Mouse (Mus musculus) stomach, postnatal 0 days (tissue): ENCODE results near the gene Mllt6. TPM values are rescaled to one million over a fixed set of nuclear protein-coding genes. Genes with fewer than 3 reads are reported as not detected.
A peak's percentile ranks its signal among the peaks of the same experiment; 100 is the strongest.
"Not testable (repeated sequence)": the region's sequence is repeated elsewhere in the genome, so short reads cannot be mapped to it uniquely, and the experiment has no call there.

ENCODE experiments used
- ATAC-seq: fragments of 200-750 bp; cut with Nextera tagmentation; 2 replicates; pipeline ENCODE4 v1.8.0; 2017; ENCODE audit not compliant: low FRiP score, low TSS enrichment
- DNase-seq: peaks from one replicate; pipeline ENCODE4 v3.0.0-alpha.2; 2016; ENCODE audit warnings: low spot score
- H3K27ac ChIP-seq: fragments of 300-500 bp; sonication (generic); replicated peaks from 2 replicates; pipeline ENCODE4 v1.5.1; 2014; ENCODE audit warnings: mild to moderate bottlenecking, control low read depth
- H3K27me3 ChIP-seq: fragments of 300-500 bp; sonication (generic); 2 replicates; pipeline ENCODE4 v1.6.1; 2014; ENCODE audit warnings: low read length; ENCODE audit not compliant: control insufficient read depth, insufficient read depth
- H3K36me3 ChIP-seq: fragments of 300-500 bp; sonication (generic); 2 replicates; pipeline ENCODE4 v1.6.1; 2014; ENCODE audit warnings: low read length, mixed read lengths; ENCODE audit not compliant: control insufficient read depth, insufficient read depth
- H3K4me1 ChIP-seq: fragments of 300-500 bp; sonication (generic); replicated peaks from 2 replicates; pipeline ENCODE4 v1.6.1; 2014; ENCODE audit warnings: antibody characterized with exemption; ENCODE audit not compliant: control insufficient read depth, insufficient read depth
- H3K4me2 ChIP-seq: fragments of 300-500 bp; sonication (generic); replicated peaks from 2 replicates; pipeline ENCODE4 v1.6.1; 2014; ENCODE audit warnings: low read depth, mild to moderate bottlenecking, control low read depth, moderate library complexity
- H3K4me3 ChIP-seq: fragments of 300-500 bp; sonication (generic); 2 replicates; pipeline ENCODE4 v1.5.1; 2014; ENCODE audit warnings: low read depth, low read length, control low read depth
- H3K9ac ChIP-seq: fragments of 300-500 bp; sonication (generic); 2 replicates; pipeline ENCODE4 v1.6.1; 2014; ENCODE audit warnings: mild to moderate bottlenecking, low read length, control low read depth, mixed read lengths
- H3K9me3 ChIP-seq: fragments of 300-500 bp; sonication (generic); 2 replicates; pipeline ENCODE4 v1.6.1; 2016; ENCODE audit warnings: low read length; ENCODE audit not compliant: control insufficient read depth
- CTCF ChIP-seq: IDR thresholded peaks from 2 replicates; pipeline ENCODE4 v1.5.1; 2016; ENCODE audit warnings: antibody characterized with exemption, low read depth, mild to moderate bottlenecking, moderate library complexity
- EP300 ChIP-seq: optimal IDR thresholded peaks from 2 replicates; pipeline ENCODE3; 2016; ENCODE audit warnings: antibody characterized with exemption
- WGBS: fragments of 180-500 bp; shearing (Covaris S2); extraction: QIAGEN DNeasy Blood & Tissue Kit; methylation state at CpG from one replicate; pipeline ENCODE4 v1.1.7; 2014; 5-methylcytosine and 5-hydroxymethylcytosine counted together
- polyA plus RNA-seq: library from polyadenylated mRNA; unstranded; fragments of >200 nt; fragmentation: Nextera tagmentation; extraction: Ambion mirVana; gene quantifications from 2 replicates; pipeline ENCODE4 v1.2.1, GENCODE M21; 2015

The Mllt6 gene
- polyA plus RNA-seq, 1 experiment from 2014 or later = 1.1 TPM

DNA sequence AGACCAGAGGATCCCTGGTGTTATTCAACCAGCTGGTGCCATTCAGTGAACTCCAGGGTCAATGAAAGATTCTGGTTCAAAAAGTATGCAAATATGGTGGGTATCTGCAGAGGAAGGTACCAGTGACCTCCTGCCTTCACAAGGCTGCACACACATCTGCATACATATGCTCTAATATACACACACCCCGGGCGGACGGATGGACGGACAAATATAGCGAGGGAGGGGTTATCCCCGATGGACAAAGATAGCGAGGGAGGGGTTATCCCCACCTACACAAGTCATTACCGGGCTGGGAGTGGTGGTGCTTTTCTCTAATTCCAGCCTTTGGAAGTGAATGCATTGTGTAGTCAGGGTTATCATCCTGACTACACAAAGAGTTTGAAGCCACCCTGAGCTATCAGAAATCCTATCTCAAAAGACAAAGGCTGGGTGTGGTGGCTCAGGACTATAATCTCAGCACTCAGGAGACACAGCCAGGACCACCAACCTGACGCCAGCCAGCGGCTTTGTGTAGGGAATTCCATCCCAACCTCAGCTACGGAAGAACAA, 27.7 kb upstream of the Mllt6 start:
- WGBS = 44% methylated on average over 11 of the region's 11 CpGs

DNA sequence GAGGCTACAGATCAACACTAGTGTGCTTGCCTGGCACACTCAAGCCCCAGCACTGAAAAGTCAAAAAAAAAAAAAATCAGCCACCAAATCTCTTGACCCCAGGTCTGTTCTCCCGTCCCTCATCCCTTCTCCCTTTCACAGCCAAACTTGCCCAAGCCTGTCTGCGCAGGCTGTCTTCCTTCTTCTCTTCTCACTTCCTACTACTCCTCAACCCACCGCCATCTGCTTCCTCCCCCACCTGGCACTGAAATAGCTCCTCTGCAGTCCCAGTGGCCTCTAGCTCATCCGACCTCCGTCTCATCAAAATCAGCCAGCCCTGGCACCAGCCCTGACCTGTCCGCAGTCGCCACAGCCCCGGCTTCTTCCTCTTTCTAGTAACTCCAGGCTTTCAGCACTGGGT, 21.5 kb upstream of the Mllt6 start:
- Histone ChIP-seq H3K4me1 (no peaks in the 10 kb centered on the region), H3K9me3 (no peaks in the 10 kb centered on the region), H3K4me3 (no peak overlapping the region), H3K27ac (no peak overlapping the region), H3K4me2 (no peak overlapping the region), H3K36me3 (no peaks in the 10 kb centered on the region), H3K9ac (no peak overlapping the region), H3K27me3 (no peaks in the 10 kb centered on the region)
- DNase-seq (peak; percentile 11), ATAC-seq (no peak)
- WGBS = 44% methylated on average over 8 of the region's 8 CpGs
- no peak for TF ChIP-seq CTCF
- TF ChIP-seq EP300 = no peak

More for the DNA sequence above, 27.7 kb upstream of the Mllt6 start:
- Histone ChIP-seq H3K4me2 (no peak overlapping the region), H3K4me1 (no peaks in the 10 kb centered on the region), H3K4me3 (no peak overlapping the region), H3K27ac (no peak overlapping the region), H3K27me3 (no peaks in the 10 kb centered on the region; the same call in 1 of the 2 replicates), H3K9me3 (no peaks in the 10 kb centered on the region), H3K9ac (no peak overlapping the region), H3K36me3 (no peaks in the 10 kb centered on the region)
- ATAC-seq (no peak), DNase-seq (no peak)
- TF ChIP-seq EP300 = no peak
- TF ChIP-seq CTCF = no peak

DNA sequence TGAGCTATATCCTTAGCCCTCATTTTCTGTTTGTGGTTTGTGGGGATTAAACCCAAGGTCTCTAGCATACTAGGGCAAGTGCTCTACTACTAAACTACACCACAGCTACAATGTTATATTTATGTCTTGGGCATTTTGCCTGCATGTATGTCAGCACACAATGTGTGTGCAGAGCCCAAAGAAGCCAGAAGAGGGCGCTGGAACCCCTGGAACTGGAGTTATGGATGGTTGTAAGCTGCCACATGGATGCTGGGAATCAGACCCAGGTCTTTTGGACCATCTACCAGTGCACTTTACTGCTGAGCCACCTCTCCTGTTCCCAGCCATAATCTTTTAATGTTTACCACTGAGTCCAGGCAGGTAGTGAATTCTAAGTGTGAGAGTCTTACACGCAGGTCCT, 20.5 kb upstream of the Mllt6 start:
- Histone ChIP-seq H3K9me3 (no peaks in the 10 kb centered on the region), H3K27me3 (no peaks in the 10 kb centered on the region), H3K36me3 (no peaks in the 10 kb centered on the region), H3K9ac (no peak overlapping the region), H3K4me3 (no peak overlapping the region), H3K4me1 (no peaks in the 10 kb centered on the region), H3K27ac (no peak overlapping the region), H3K4me2 (no peak overlapping the region)
- TF ChIP-seq CTCF (peak; percentile 46), EP300 (no peak)
- ATAC-seq (no peak), DNase-seq (peak; percentile 13)
- 52% methylated on average over 2 of the region's 2 CpGs for WGBS

DNA sequence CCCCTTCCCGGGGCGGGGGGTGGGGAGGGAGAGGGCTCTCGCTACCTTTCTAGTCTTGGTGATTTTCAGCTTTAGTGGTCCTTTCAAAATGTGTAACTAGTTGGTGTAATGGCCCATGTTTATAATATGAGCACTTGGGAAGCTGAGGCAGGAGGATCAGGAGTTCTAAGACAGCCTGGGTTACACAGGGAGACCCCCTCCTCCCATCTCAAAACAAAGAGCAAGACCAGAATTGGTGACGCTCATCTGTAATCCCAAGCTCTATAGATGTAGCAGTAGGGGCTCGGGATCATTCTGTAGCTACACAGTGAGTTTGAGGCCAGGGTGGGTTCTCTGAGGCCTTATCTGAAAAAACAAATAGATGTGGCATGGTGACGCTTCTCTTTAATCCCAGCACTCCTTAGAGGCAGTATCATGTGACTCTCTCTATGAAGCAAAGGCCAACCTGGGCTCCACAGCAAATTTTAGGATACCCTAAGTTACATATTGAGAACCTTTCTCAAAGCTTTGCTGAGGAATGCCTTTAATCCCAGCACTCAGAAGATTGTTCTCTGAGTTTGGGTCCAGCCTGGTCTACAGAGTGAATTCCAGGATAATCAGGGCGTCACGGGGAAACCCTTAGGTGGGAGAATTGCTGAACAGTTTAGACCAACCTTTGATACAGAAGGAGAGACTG, 19.7 kb upstream of the Mllt6 start:
- TF ChIP-seq EP300 (no peak), CTCF (no peak)
- Histone ChIP-seq H3K4me1 (no peaks in the 10 kb centered on the region), H3K27me3 (no peaks in the 10 kb centered on the region), H3K9me3 (no peaks in the 10 kb centered on the region), H3K36me3 (no peaks in the 10 kb centered on the region), H3K9ac (no peak overlapping the region), H3K4me2 (no peak overlapping the region), H3K4me3 (no peak overlapping the region), H3K27ac (no peak overlapping the region)
- ATAC-seq (no peak), DNase-seq (no peak)
- WGBS = 69% methylated on average over 8 of the region's 8 CpGs

DNA sequence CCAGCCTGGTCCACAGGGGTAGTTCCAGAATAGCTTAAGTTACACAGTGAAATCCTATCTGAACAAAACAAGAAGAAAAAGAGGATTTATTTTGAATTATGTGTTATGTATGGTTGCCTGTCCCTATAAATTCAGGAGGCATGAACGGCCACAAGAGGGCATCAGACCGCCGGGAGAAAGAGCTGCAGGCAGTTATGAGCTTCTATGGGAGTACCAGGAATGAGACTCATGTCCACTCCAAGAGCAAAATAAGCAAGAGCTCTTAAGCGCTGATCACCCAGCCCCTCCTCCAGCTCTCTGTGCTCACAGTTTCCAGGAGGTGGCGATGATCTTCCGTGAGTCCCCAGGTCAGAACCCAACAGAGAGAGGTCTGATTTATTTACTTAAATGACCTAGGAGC, 18.4 kb upstream of the Mllt6 start:
- no peak overlapping the region for H3K9ac ChIP-seq
- ATAC-seq (peak; percentile 63), DNase-seq (peak; percentile 76)
- H3K4me2 ChIP-seq = no peak overlapping the region
- no peaks in the 10 kb centered on the region for H3K36me3 ChIP-seq
- H3K27ac ChIP-seq = no peak overlapping the region
- no peaks in the 10 kb centered on the region for H3K4me1 ChIP-seq
- 2% methylated on average over 6 of the region's 6 CpGs for WGBS
- no peak overlapping the region for H3K4me3 ChIP-seq
- no peaks in the 10 kb centered on the region for H3K27me3 ChIP-seq
- TF ChIP-seq CTCF (peak; percentile 86), EP300 (no peak)
- no peaks in the 10 kb centered on the region for H3K9me3 ChIP-seq

DNA sequence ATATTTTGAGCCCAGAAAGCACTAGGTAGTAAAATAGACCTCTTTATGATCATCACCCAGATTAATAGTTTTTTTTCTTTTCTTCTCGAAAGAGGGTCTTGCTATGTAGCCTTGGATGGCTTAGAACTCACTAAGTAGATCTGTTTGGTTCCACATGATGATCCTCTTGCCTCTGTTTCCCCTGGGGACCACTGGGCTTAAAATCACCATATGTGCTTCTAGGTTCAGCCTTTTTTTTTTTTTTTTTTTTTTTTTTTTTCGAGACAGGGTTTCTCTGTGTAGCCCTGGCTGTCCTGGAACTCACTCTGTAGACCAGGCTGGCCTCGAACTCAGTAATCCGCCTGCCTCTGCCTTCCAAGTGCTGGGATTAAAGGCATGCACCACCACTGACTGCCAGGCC, 14.7 kb upstream of the Mllt6 start:
- WGBS = 91% methylated on average over 4 of the region's 4 CpGs
- not testable (repeated sequence) for H3K27me3 ChIP-seq, H3K27ac ChIP-seq, H3K4me1 ChIP-seq, H3K36me3 ChIP-seq, H3K9me3 ChIP-seq, DNase-seq, ATAC-seq, H3K4me2 ChIP-seq, H3K4me3 ChIP-seq, H3K9ac ChIP-seq
